Mouse (Mus musculus) liver, embryonic 14.5 days (tissue): Measurements from ENCODE around the gene Cckar.

ENCODE experiments used
- CTCF ChIP-seq: IDR thresholded peaks from 2 replicates; pipeline ENCODE4 v1.5.1; 2016; ENCODE audit warnings: antibody characterized with exemption, low read depth, control low read depth
- EP300 ChIP-seq: IDR thresholded peaks from 2 replicates; pipeline ENCODE4 v1.6.1; 2016; ENCODE audit warnings: antibody characterized with exemption, low read depth

DNA sequence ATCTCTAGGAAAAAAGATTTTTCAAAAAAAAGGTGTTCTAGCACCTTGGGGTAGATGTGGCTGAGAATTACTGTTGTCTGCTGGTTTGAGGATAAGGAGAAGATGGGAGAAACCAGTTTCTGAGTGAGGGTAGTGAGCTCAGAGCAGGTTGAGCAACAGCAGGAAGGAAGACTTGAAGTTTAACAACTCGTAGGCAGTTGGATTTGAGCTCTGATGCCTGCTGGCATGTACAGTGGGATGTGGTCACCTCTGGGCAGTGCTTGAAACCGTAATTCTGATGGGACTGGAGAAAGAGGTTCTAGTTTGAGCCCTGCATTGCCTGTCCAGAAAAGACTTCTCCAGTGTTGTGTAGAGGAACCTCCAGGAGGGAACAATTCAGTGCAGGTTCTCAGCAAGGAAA, 46.0 kb downstream of the Cckar start:
- TF ChIP-seq CTCF (no peak), EP300 (no peak)
